Mouse (Mus musculus): ENCODE data around the gene Ifitm1. TPM values are rescaled to one million over a fixed set of nuclear protein-coding genes. Genes with fewer than 3 reads are reported as not detected.
"Not testable (repeated sequence)": the region's sequence is repeated elsewhere in the genome, so short reads cannot be mapped to it uniquely, and the experiment has no call there.

The Ifitm1 gene
- total and polyA plus RNA-seq, 2 experiments from 2014 or later: 24.0 to 39.5 TPM

- H3K4me3 ChIP-seq (ENCODE audit: low read length): no peak overlapping the region
- ATAC-seq (no peak), DNase-seq (ENCODE audit: low spot score) (no peak)
- no peak for TF ChIP-seq CTCF (IDR thresholded peaks at IDR 0.05; ENCODE audit: low read depth)
- no peaks in the 10 kb centered on the region for H3K27me3 ChIP-seq (ENCODE audit: insufficient read depth, low read length)
- no peaks in the 10 kb centered on the region for H3K36me3 ChIP-seq (ENCODE audit: insufficient read depth, low read length)
- no peak overlapping the region for H3K27ac ChIP-seq
- 22% methylated on average over 14 of the region's 14 CpGs for WGBS
- no peaks in the 10 kb centered on the region for H3K4me1 ChIP-seq (ENCODE audit: insufficient read depth, low read length)
- H3K9ac ChIP-seq (replicated peaks; ENCODE audit: low read length): no peak overlapping the region
- H3K4me2 ChIP-seq (ENCODE audit: low read depth, low read length): no peak overlapping the region
- H3K9me3 ChIP-seq (ENCODE audit: low read length): no peaks in the 10 kb centered on the region
These were observed 6.6 kb downstream of the Ifitm1 start for GRCm38 (mm10) chr7:140973396-140974165.

DNA sequence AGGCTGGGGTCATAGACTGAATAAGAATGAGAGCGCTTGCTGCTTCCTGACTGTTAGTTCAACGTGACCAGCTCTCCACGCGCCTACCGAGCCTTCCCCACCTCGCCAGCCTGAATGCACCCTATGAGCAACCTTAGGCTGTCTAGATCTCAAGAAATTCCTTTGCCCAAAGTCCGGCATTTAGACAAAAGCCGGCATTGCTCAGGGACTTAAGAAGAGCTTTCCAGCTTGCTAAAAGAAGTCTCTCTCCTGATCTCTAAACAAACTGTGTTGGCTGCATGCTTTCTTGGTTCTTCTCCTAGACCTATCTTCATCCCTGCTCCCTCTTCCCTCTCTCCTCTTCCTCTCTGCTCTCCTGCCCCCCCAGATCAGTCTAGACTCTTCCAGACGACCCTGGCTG lies 7.9 kb downstream of the Ifitm1 start:
- no peak for DNase-seq (ENCODE audit: low spot score)
- H3K9ac ChIP-seq (replicated peaks; ENCODE audit: low read length): no peak overlapping the region
- ATAC-seq: no peak
- no peaks in the 10 kb centered on the region for H3K27me3 ChIP-seq (ENCODE audit: insufficient read depth, low read length)
- H3K4me2 ChIP-seq (ENCODE audit: low read depth, low read length): no peak overlapping the region
- 14% methylated on average over 9 of the region's 9 CpGs for WGBS
- H3K36me3 ChIP-seq (ENCODE audit: insufficient read depth, low read length): no peaks in the 10 kb centered on the region
- H3K4me1 ChIP-seq (ENCODE audit: insufficient read depth, low read length): no peaks in the 10 kb centered on the region
- no peak overlapping the region for H3K4me3 ChIP-seq (ENCODE audit: low read length)
- no peak overlapping the region for H3K27ac ChIP-seq
- H3K9me3 ChIP-seq (ENCODE audit: low read length): no peaks in the 10 kb centered on the region
- no peak for TF ChIP-seq CTCF (IDR thresholded peaks at IDR 0.05; ENCODE audit: low read depth)

DNA sequence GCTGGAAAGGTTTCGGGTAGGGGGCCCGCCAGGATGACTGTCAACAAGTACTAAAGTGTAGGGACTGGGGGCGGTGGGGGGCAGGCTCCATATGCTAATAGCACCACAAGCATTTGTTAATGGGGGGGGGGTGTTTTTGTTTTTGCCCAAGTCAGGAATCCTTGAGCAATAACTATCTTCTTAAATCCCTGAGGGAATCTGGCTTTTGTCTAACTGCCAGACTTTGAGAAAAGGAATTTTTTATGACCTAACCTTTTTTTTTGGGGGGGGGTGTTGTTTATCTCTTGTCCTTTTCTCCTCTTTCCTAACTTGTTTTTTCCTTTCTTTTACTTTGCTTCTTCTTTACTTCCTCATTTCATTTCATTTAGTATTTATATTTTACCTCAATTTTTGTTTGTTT lies 8.4 kb downstream of the Ifitm1 start:
- Histone ChIP-seq H3K27ac (no peak overlapping the region), H3K4me1 (ENCODE audit: insufficient read depth, low read length) (no peaks in the 10 kb centered on the region), H3K9ac (replicated peaks; ENCODE audit: low read length) (no peak overlapping the region), H3K27me3 (ENCODE audit: insufficient read depth, low read length) (no peaks in the 10 kb centered on the region), H3K4me2 (ENCODE audit: low read depth, low read length) (no peak overlapping the region), H3K9me3 (ENCODE audit: low read length) (no peaks in the 10 kb centered on the region), H3K36me3 (ENCODE audit: insufficient read depth, low read length) (no peaks in the 10 kb centered on the region), H3K4me3 (ENCODE audit: low read length) (no peak overlapping the region)
- DNase-seq (ENCODE audit: low spot score) (no peak), ATAC-seq (no peak)
- no peak for TF ChIP-seq CTCF (IDR thresholded peaks at IDR 0.05; ENCODE audit: low read depth)
- WGBS: 24% methylated on average over 3 of the region's 3 CpGs

- 93% methylated on average over 9 of the region's 9 CpGs for WGBS
- not testable (repeated sequence) for H3K4me3 ChIP-seq (ENCODE audit: low read length); H3K27ac ChIP-seq; DNase-seq (ENCODE audit: low spot score); H3K4me2 ChIP-seq (ENCODE audit: low read depth, low read length); H3K36me3 ChIP-seq (ENCODE audit: insufficient read depth, low read length); ATAC-seq; H3K9ac ChIP-seq (replicated peaks; ENCODE audit: low read length); H3K9me3 ChIP-seq (ENCODE audit: low read length); H3K27me3 ChIP-seq (ENCODE audit: insufficient read depth, low read length); H3K4me1 ChIP-seq (ENCODE audit: insufficient read depth, low read length)
These were observed 9.7 kb downstream of the Ifitm1 start for GRCm38 (mm10) chr7:140976720-140977119.

- Histone ChIP-seq H3K27ac (no peak overlapping the region), H3K4me1 (ENCODE audit: insufficient read depth, low read length) (no peaks in the 10 kb centered on the region), H3K36me3 (ENCODE audit: insufficient read depth, low read length) (no peaks in the 10 kb centered on the region), H3K9ac (replicated peaks; ENCODE audit: low read length) (no peak overlapping the region), H3K4me3 (ENCODE audit: low read length) (no peak overlapping the region), H3K4me2 (ENCODE audit: low read depth, low read length) (no peak overlapping the region), H3K9me3 (ENCODE audit: low read length) (no peaks in the 10 kb centered on the region), H3K27me3 (ENCODE audit: insufficient read depth, low read length) (no peaks in the 10 kb centered on the region)
- WGBS: 91% methylated on average over 8 of the region's 8 CpGs
- ATAC-seq: no peak
- no peak for DNase-seq (ENCODE audit: low spot score)
- no peak for TF ChIP-seq CTCF (IDR thresholded peaks at IDR 0.05; ENCODE audit: low read depth)
These were observed 14.7 kb downstream of the Ifitm1 start for GRCm38 (mm10) chr7:140981704-140982103.

DNA sequence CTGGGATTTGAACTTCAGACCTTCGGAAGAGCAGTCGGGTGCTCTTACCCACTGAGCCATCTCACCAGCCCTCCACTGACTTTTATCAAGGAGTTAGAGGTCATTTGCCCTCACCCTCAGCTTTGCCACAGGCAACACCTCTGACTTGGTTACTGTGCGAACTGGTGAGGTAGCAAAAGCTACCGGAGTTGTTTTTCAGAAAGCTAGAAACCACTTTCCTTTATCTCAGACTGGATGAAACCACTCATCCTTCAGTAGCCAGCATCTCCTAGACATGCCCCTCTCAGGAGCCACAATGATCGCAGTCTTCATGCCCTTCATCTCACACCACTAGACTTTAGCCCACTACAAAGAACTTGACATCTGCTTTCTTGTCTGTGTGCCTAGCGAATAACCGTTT lies 15.9 kb downstream of the Ifitm1 start:
- H3K27me3 ChIP-seq (ENCODE audit: insufficient read depth, low read length): no peaks in the 10 kb centered on the region
- ATAC-seq (no peak), DNase-seq (ENCODE audit: low spot score) (no peak)
- H3K4me2 ChIP-seq (ENCODE audit: low read depth, low read length): no peak overlapping the region
- WGBS: 89% methylated on average over 7 of the region's 7 CpGs
- H3K36me3 ChIP-seq (ENCODE audit: insufficient read depth, low read length): no peaks in the 10 kb centered on the region
- TF ChIP-seq CTCF (IDR thresholded peaks at IDR 0.05; ENCODE audit: low read depth): no peak
- H3K9ac ChIP-seq (replicated peaks; ENCODE audit: low read length): no peak overlapping the region
- no peak overlapping the region for H3K4me3 ChIP-seq (ENCODE audit: low read length)
- no peaks in the 10 kb centered on the region for H3K9me3 ChIP-seq (ENCODE audit: low read length)
- H3K27ac ChIP-seq: no peak overlapping the region
- H3K4me1 ChIP-seq (ENCODE audit: insufficient read depth, low read length): no peaks in the 10 kb centered on the region

All from hindbrain, postnatal 0 days (tissue).